Mouse (Mus musculus): ENCODE measurements at regions not wholly inside any gene's neighbourhood (a gene's known extent, or its start where the extent isn't known, plus 50 kb on each side); places are given as distances from the start of the nearest gene placed in this dataset.

DNA sequence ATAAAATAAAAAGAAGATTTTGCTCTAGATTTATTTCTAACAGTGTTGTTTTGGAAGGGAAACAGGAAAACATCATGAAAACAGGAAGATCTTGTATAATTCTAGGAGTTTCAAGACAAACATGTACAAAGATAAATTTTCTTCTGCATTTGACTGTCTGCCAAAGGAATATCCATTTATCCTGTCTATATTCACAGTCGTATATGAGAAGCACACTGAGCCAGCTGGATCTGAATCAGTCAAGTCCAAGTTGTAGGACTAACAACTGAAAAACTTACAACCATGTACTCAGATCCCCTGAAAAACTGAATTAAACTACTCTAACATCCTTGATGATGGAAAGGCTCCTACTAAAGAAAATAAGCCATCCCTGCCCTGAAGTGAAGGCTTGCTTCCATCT, 348.2 kb downstream of the Mllt3 start:
- no peak overlapping the region for H3K4me3 ChIP-seq (ENCODE audit: insufficient read depth, poor library complexity, severe bottlenecking)
- H3K79me3 ChIP-seq (ENCODE audit: low read depth) = no peaks in the 10 kb centered on the region
- H3K27me3 ChIP-seq (ENCODE audit: control insufficient read depth, insufficient read depth, insufficient read length) = no peaks in the 10 kb centered on the region
- TF ChIP-seq CEBPB (IDR thresholded peaks at IDR 0.05; ENCODE audit: low read depth) (no peak), MYOG (IDR thresholded peaks at IDR 0.05; ENCODE audit: control insufficient read depth, extremely low read depth, insufficient read length) (no peak), FOSL1 (IDR thresholded peaks at IDR 0.05; ENCODE audit: insufficient read depth, low read length, poor library complexity, severe bottlenecking) (no peak), MAX (IDR thresholded peaks at IDR 0.05) (no peak), MYOD1 (IDR thresholded peaks at IDR 0.05; ENCODE audit: control insufficient read depth, insufficient read length, low read depth) (no peak), USF1 (IDR thresholded peaks at IDR 0.05; ENCODE audit: low read depth) (no peak), CTCF (IDR thresholded peaks at IDR 0.05; ENCODE audit: control insufficient read depth, insufficient read depth, insufficient read length) (no peak)
- no peaks in the 10 kb centered on the region for H3K79me2 ChIP-seq (ENCODE audit: control insufficient read depth, insufficient read depth)
- no peaks in the 10 kb centered on the region for H3K36me3 ChIP-seq (ENCODE audit: control insufficient read depth, insufficient read depth)
- H3ac ChIP-seq (ENCODE audit: control insufficient read depth, insufficient read length, low read depth) = no peak overlapping the region

DNA sequence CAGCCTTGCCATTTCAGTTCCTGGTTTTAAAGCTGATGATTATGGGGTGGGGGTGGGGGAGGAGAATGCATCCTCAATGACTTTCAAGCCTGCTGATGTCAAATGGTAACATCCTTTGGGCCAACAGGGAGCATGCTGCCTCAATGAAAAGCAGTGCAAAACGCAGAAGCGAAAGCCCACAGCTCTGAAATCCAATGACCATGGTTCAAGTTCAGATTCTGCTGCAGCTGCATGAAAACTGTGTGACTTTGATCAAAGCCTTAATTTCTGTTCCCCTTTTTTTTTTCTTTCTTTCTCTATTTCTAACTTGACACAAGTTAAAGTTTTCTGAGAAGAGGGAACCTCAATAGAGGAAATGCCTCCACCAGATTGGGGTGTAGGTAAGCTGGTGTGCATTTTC, 350.4 kb downstream of the Mllt3 start:
- no peaks in the 10 kb centered on the region for H3K36me3 ChIP-seq (ENCODE audit: control insufficient read depth, insufficient read depth)

GRCm38 (mm10) chr4:87671101-87671500, 362.1 kb downstream of the Mllt3 start:
- TF ChIP-seq MYOD1 (IDR thresholded peaks at IDR 0.05; ENCODE audit: control insufficient read depth, insufficient read length, low read depth) (no peak), FOSL1 (IDR thresholded peaks at IDR 0.05; ENCODE audit: insufficient read depth, low read length, poor library complexity, severe bottlenecking) (no peak), CTCF (IDR thresholded peaks at IDR 0.05; ENCODE audit: control insufficient read depth, insufficient read depth, insufficient read length) (no peak), USF1 (IDR thresholded peaks at IDR 0.05; ENCODE audit: low read depth) (no peak), MAX (IDR thresholded peaks at IDR 0.05) (no peak), MYOG (IDR thresholded peaks at IDR 0.05; ENCODE audit: control insufficient read depth, extremely low read depth, insufficient read length) (no peak), CEBPB (IDR thresholded peaks at IDR 0.05; ENCODE audit: low read depth) (no peak)
- no peak overlapping the region for H3ac ChIP-seq (ENCODE audit: control insufficient read depth, insufficient read length, low read depth)
- H3K27me3 ChIP-seq (ENCODE audit: control insufficient read depth, insufficient read depth, insufficient read length) = no peaks in the 10 kb centered on the region
- no peaks in the 10 kb centered on the region for H3K36me3 ChIP-seq (ENCODE audit: control insufficient read depth, insufficient read depth)
- H3K79me2 ChIP-seq (ENCODE audit: control insufficient read depth, insufficient read depth) = no peaks in the 10 kb centered on the region
- no peak overlapping the region for H3K4me3 ChIP-seq (ENCODE audit: insufficient read depth, poor library complexity, severe bottlenecking)
- H3K79me3 ChIP-seq (ENCODE audit: low read depth) = no peaks in the 10 kb centered on the region

More for the DNA sequence above, 350.4 kb downstream of the Mllt3 start:
- Histone ChIP-seq H3K4me3 (ENCODE audit: insufficient read depth, poor library complexity, severe bottlenecking) (no peak overlapping the region), H3K79me3 (ENCODE audit: low read depth) (no peaks in the 10 kb centered on the region), H3K79me2 (ENCODE audit: control insufficient read depth, insufficient read depth) (no peaks in the 10 kb centered on the region), H3ac (ENCODE audit: control insufficient read depth, insufficient read length, low read depth) (no peak overlapping the region), H3K27me3 (ENCODE audit: control insufficient read depth, insufficient read depth, insufficient read length) (no peaks in the 10 kb centered on the region)
- TF ChIP-seq USF1 (IDR thresholded peaks at IDR 0.05; ENCODE audit: low read depth) = no peak
- no peak for TF ChIP-seq CTCF (IDR thresholded peaks at IDR 0.05; ENCODE audit: control insufficient read depth, insufficient read depth, insufficient read length)
- TF ChIP-seq CEBPB (IDR thresholded peaks at IDR 0.05; ENCODE audit: low read depth) = no peak

DNA sequence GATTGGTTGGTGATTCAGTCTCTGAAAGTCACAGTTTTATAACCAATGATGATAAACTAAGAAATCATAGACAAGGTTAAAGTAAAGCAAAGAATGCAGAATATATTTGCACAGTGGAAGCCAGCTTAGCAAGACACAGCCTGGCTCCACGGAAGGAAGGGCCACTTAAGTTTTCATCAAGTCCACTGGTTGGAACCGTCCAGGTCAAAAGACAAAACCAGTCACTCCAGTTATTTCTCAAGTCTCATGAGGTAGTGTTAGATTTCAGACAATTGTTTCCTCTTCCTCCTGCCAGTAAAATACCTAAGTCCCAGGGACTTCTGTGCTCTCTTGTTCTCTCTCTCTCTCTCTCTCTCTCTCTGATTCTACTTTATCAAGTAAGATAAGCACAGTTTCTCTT, 363.0 kb downstream of the Mllt3 start:
- Histone ChIP-seq H3K27me3 (ENCODE audit: control insufficient read depth, insufficient read depth, insufficient read length) (no peaks in the 10 kb centered on the region), H3ac (ENCODE audit: control insufficient read depth, insufficient read length, low read depth) (no peak overlapping the region), H3K79me3 (ENCODE audit: low read depth) (no peaks in the 10 kb centered on the region), H3K79me2 (ENCODE audit: control insufficient read depth, insufficient read depth) (no peaks in the 10 kb centered on the region), H3K4me3 (ENCODE audit: insufficient read depth, poor library complexity, severe bottlenecking) (no peak overlapping the region), H3K36me3 (ENCODE audit: control insufficient read depth, insufficient read depth) (no peaks in the 10 kb centered on the region)
- TF ChIP-seq MYOD1 (IDR thresholded peaks at IDR 0.05; ENCODE audit: control insufficient read depth, insufficient read length, low read depth) = no peak
- TF ChIP-seq CTCF (IDR thresholded peaks at IDR 0.05; ENCODE audit: control insufficient read depth, insufficient read depth, insufficient read length) = no peak
- no peak for TF ChIP-seq CEBPB (IDR thresholded peaks at IDR 0.05; ENCODE audit: low read depth)
- TF ChIP-seq MYOG (IDR thresholded peaks at IDR 0.05; ENCODE audit: control insufficient read depth, extremely low read depth, insufficient read length) = no peak
- TF ChIP-seq FOSL1 (IDR thresholded peaks at IDR 0.05; ENCODE audit: insufficient read depth, low read length, poor library complexity, severe bottlenecking) = no peak
- TF ChIP-seq USF1 (IDR thresholded peaks at IDR 0.05; ENCODE audit: low read depth) = no peak
- no peak for TF ChIP-seq MAX (IDR thresholded peaks at IDR 0.05)

DNA sequence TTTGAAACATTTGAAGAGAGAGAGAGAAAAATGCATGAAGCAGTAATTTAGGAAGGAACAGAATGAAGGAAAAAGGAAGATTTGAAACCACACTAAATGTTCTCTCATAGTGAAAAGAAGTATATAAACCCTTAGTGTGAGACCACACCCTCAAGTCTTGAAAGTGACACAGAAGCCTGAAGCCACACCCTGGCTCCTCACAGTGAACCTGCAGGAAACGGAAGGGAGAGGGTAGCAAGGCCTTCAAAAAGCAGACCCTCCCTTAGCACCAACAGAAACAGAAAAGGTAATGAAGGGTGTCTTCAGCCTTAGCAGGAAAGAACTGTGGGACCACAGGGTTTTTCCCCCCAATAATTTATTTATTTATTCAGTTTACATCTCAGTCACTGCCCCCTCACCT, 363.7 kb downstream of the Mllt3 start:
- TF ChIP-seq MYOG (IDR thresholded peaks at IDR 0.05; ENCODE audit: control insufficient read depth, extremely low read depth, insufficient read length) = no peak
- TF ChIP-seq CEBPB (IDR thresholded peaks at IDR 0.05; ENCODE audit: low read depth) = no peak
- TF ChIP-seq USF1 (IDR thresholded peaks at IDR 0.05; ENCODE audit: low read depth) = no peak
- TF ChIP-seq CTCF (IDR thresholded peaks at IDR 0.05; ENCODE audit: control insufficient read depth, insufficient read depth, insufficient read length) = no peak
- Histone ChIP-seq H3ac (ENCODE audit: control insufficient read depth, insufficient read length, low read depth) (no peak overlapping the region), H3K27me3 (ENCODE audit: control insufficient read depth, insufficient read depth, insufficient read length) (no peaks in the 10 kb centered on the region), H3K4me3 (ENCODE audit: insufficient read depth, poor library complexity, severe bottlenecking) (no peak overlapping the region), H3K79me3 (ENCODE audit: low read depth) (no peaks in the 10 kb centered on the region), H3K79me2 (ENCODE audit: control insufficient read depth, insufficient read depth) (no peaks in the 10 kb centered on the region), H3K36me3 (ENCODE audit: control insufficient read depth, insufficient read depth) (no peaks in the 10 kb centered on the region)

GRCm38 (mm10) chr4:87668314-87668713, 364.9 kb downstream of the Mllt3 start:
- no peaks in the 10 kb centered on the region for H3K27me3 ChIP-seq (ENCODE audit: control insufficient read depth, insufficient read depth, insufficient read length)
- H3K79me2 ChIP-seq (ENCODE audit: control insufficient read depth, insufficient read depth) = no peaks in the 10 kb centered on the region
- H3K79me3 ChIP-seq (ENCODE audit: low read depth) = no peaks in the 10 kb centered on the region
- no peak overlapping the region for H3K4me3 ChIP-seq (ENCODE audit: insufficient read depth, poor library complexity, severe bottlenecking)
- TF ChIP-seq MYOG (IDR thresholded peaks at IDR 0.05; ENCODE audit: control insufficient read depth, extremely low read depth, insufficient read length) (no peak), USF1 (IDR thresholded peaks at IDR 0.05; ENCODE audit: low read depth) (no peak), FOSL1 (IDR thresholded peaks at IDR 0.05; ENCODE audit: insufficient read depth, low read length, poor library complexity, severe bottlenecking) (no peak), MYOD1 (IDR thresholded peaks at IDR 0.05; ENCODE audit: control insufficient read depth, insufficient read length, low read depth) (no peak), CEBPB (IDR thresholded peaks at IDR 0.05; ENCODE audit: low read depth) (no peak)
- H3ac ChIP-seq (ENCODE audit: control insufficient read depth, insufficient read length, low read depth) = no peak overlapping the region
- H3K36me3 ChIP-seq (ENCODE audit: control insufficient read depth, insufficient read depth) = no peaks in the 10 kb centered on the region
